ENCODE assay signal across 35 mouse cellular contexts in the genomic region with DNA sequence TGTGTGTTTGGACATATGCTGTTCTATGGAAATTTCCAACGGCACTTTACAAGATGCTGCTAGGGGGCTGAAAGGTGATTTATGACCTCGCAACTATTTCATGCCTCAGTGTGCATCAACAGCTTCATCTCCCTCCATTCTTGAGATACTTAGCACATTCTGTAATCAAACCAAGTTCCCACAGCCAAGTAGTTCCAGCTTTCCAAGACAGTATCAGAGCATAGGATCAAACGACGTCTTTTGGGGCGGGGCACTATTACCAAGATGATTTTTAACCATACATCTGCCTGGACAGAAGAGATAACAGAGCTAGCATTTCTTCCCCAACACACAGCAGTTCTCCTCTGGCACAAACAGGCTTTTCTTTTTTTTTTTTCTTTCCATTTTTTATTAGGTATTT. TPM values are rescaled to one million over a fixed set of nuclear protein-coding genes. Genes with fewer than 3 reads are reported as not detected.
DNase-seq lines count a peak whose midpoint lies in the region; ATAC-seq lines count a peak whose summit lies in the region.
"Had no signal": no experiment of that assay in that cellular context is flagged by ENCODE, and none has a peak within 500 bp of the region (broad histone marks: within the 10 kb centered on the region; RNA-seq: fewer than 3 reads in every experiment).

No protein-coding gene starts in this region.

- 0 out of 2 replicates have a peak, but pooled peaks have one; percentile 36 for ATAC-seq in kidney, embryonic 15.5 days (replicated peaks; ENCODE audit: low FRiP score)
- peak; percentile 91 for ATAC-seq in liver, embryonic 12.5 days
- ATAC-seq in megakaryocyte progenitor cell, adult 5-6 weeks (replicated peaks; ENCODE audit: poor library complexity) = peak; percentile 92
- ATAC-seq: CD4-positive, CD25-positive, alpha-beta regulatory T cell, adult 4 months; forebrain, postnatal 0 days; hindbrain, embryonic 16.5 days; intestine, embryonic 15.5 days; midbrain, embryonic 15.5 days had no signal

- no peak for DNase-seq in kidney, postnatal 10 days
- DNase-seq in c-Kit-positive CD71-positive TER-119-positive erythroid progenitor cells, embryonic 14.5 days (ENCODE audit: low spot score) = peak; percentile 54
- no peak for DNase-seq in gastrocnemius, adult 8-10 months (ENCODE audit: low spot score in 2 of 2)
- no peak for DNase-seq in heart, adult 8-10 months (ENCODE audit: low spot score)
- DNase-seq in lung, postnatal 14 days = no peak
- DNase-seq: adrenal gland, postnatal 36 days; cerebellum, adult 18-20 months; cerebellum, postnatal 36 days; forebrain, postnatal 0 days; gastrocnemius, adult 2 months; heart, postnatal 10 days; kidney, adult 9 months; layer of hippocampus, postnatal 36 days; lung, adult 18-20 months; right cerebral cortex, adult 18-20 months; thymus, adult 18-20 months had no signal

- H3K9me3 ChIP-seq in kidney, embryonic 15.5 days (replicated peaks) = no peaks in the 10 kb centered on the region
- no peaks in the 10 kb centered on the region for H3K9me3 ChIP-seq in liver, embryonic 12.5 days (replicated peaks)
- H3K9me3 ChIP-seq: embryonic facial prominence, embryonic 10.5 days; forebrain, embryonic 10.5 days; hindbrain, embryonic 10.5 days; intestine, embryonic 15.5 days; megakaryocyte, embryonic 14.5 days; midbrain, embryonic 15.5 days; neural tube, embryonic 13.5 days had no signal

- no peak overlapping the region for H3K27ac ChIP-seq in kidney, embryonic 15.5 days
- H3K27ac ChIP-seq in liver, embryonic 12.5 days = no peak overlapping the region
- H3K27ac ChIP-seq: embryonic facial prominence, embryonic 10.5 days; forebrain, embryonic 10.5 days; gastrocnemius, adult 2 months; hindbrain, embryonic 10.5 days; intestine, embryonic 15.5 days; layer of hippocampus, adult 2 months; midbrain, embryonic 15.5 days; neural tube, embryonic 13.5 days had no signal

- no peak overlapping the region for H3K4me2 ChIP-seq in kidney, embryonic 15.5 days
- H3K4me2 ChIP-seq in liver, embryonic 12.5 days = 0 out of 2 replicates have a peak overlapping the region, but pooled peaks have one; percentile 20
- H3K4me2 ChIP-seq: heart, embryonic 11.5 days; intestine, embryonic 15.5 days; midbrain, embryonic 15.5 days; neural tube, embryonic 13.5 days had no signal

- H3K9ac ChIP-seq in kidney, embryonic 15.5 days = no peak overlapping the region
- H3K9ac ChIP-seq in liver, embryonic 12.5 days = no peak overlapping the region
- H3K9ac ChIP-seq: forebrain, postnatal 0 days; intestine, embryonic 15.5 days; midbrain, embryonic 15.5 days; neural tube, embryonic 13.5 days had no signal

- no peaks in the 10 kb centered on the region for H3K27me3 ChIP-seq in kidney, embryonic 15.5 days
- H3K27me3 ChIP-seq in liver, embryonic 12.5 days (replicated peaks) = no peaks in the 10 kb centered on the region
- H3K27me3 ChIP-seq: intestine, embryonic 15.5 days; megakaryocyte, embryonic 14.5 days; midbrain, embryonic 15.5 days; neural tube, embryonic 13.5 days had no signal

- WGBS in kidney, embryonic 15.5 days = 41% methylated on average over 5 of the region's 5 CpGs
- WGBS in liver, embryonic 12.5 days (ENCODE audit: insufficient replicate concordance) = 37% methylated on average over 5 of the region's 5 CpGs

- H3K4me1 ChIP-seq in kidney, embryonic 15.5 days = peaks cover 4% of the 10 kb centered on the region
- peaks cover 12% of the 10 kb centered on the region for H3K4me1 ChIP-seq in liver, embryonic 12.5 days
- H3K4me1 ChIP-seq: embryonic facial prominence, embryonic 10.5 days; forebrain, embryonic 10.5 days; hindbrain, embryonic 10.5 days; intestine, embryonic 15.5 days; midbrain, embryonic 15.5 days had no signal

- H3K4me3 ChIP-seq in kidney, embryonic 15.5 days (replicated peaks) = no peak overlapping the region
- H3K4me3 ChIP-seq in liver, embryonic 12.5 days = no peak overlapping the region
- H3K4me3 ChIP-seq: embryonic facial prominence, embryonic 10.5 days; forebrain, embryonic 10.5 days; gastrocnemius, adult 2 months; hindbrain, embryonic 10.5 days; intestine, embryonic 15.5 days; layer of hippocampus, adult 2 months; megakaryocyte, embryonic 14.5 days; midbrain, embryonic 15.5 days; neural tube, embryonic 13.5 days had no signal

- no peaks in the 10 kb centered on the region for H3K36me3 ChIP-seq in kidney, embryonic 15.5 days
- no peaks in the 10 kb centered on the region for H3K36me3 ChIP-seq in liver, embryonic 12.5 days
- H3K36me3 ChIP-seq: embryonic facial prominence, embryonic 10.5 days; forebrain, embryonic 10.5 days; hindbrain, embryonic 10.5 days; intestine, embryonic 15.5 days; midbrain, embryonic 15.5 days; neural tube, embryonic 13.5 days had no signal

RNA-seq across cellular contexts. Expression of gene Ms4a2, which starts 1.7 kb away (rescaled TPM):
- polyA plus RNA-seq in kidney, embryonic 15.5 days (2015; fragmentation: Nextera tagmentation; extraction: Ambion mirVana) = 1.3 and 2.0 TPM in 2 replicates
- polyA plus RNA-seq in liver, embryonic 12.5 days (2016; fragmentation: Nextera tagmentation; extraction: Ambion mirVana) = 0.20 and 0.52 TPM in 2 replicates
- 18.2 and 21.8 TPM in 2 replicates for total RNA-seq in megakaryocyte progenitor cell, adult 5-6 weeks (2015)
- total RNA-seq in megakaryocyte progenitor cell, adult 5-6 weeks (2017) = 17.5 and 20.2 TPM in 2 replicates
- total RNA-seq in gastrocnemius, adult 8-10 months (2022) = under 1 TPM in 3 of 4 experiments, not detected in 1; 0.19 to 0.34 (median 0.31) TPM
- not detected for total RNA-seq in heart, adult 8-10 months (2022)
- total RNA-seq: adrenal gland, adult 18-20 months; adrenal gland, postnatal 36 days; forebrain, postnatal 0 days; layer of hippocampus, postnatal 36 days; left cerebral cortex, postnatal 10 days had no signal
- polyA plus RNA-seq: CD4-positive, CD25-positive, alpha-beta regulatory T cell, adult 4 months; embryonic facial prominence, embryonic 10.5 days; forebrain, postnatal 0 days; gonadal fat pad, adult 2 months; hindbrain, embryonic 10.5 days; midbrain, embryonic 15.5 days had no signal

RNA-seq across cellular contexts. Expression of gene Ms4a3, which starts 15.4 kb away (rescaled TPM):
- polyA plus RNA-seq in kidney, embryonic 15.5 days (2015; fragmentation: Nextera tagmentation; extraction: Ambion mirVana) = 0.17 and 0.55 TPM in 2 replicates
- polyA plus RNA-seq in liver, embryonic 12.5 days (2016; fragmentation: Nextera tagmentation; extraction: Ambion mirVana) = 4.5 and 6.4 TPM in 2 replicates
- 1,524 and 1,660 TPM in 2 replicates for total RNA-seq in megakaryocyte progenitor cell, adult 5-6 weeks (2015)
- 866 and 1,151 TPM in 2 replicates for total RNA-seq in megakaryocyte progenitor cell, adult 5-6 weeks (2017)
- total RNA-seq in gastrocnemius, adult 8-10 months (2022) = not detected
- total RNA-seq in heart, adult 8-10 months (2022) = not detected
- total RNA-seq: adrenal gland, adult 18-20 months; adrenal gland, postnatal 36 days; forebrain, postnatal 0 days; gastrocnemius, adult 2 months; heart, postnatal 10 days; layer of hippocampus, adult 2 months; layer of hippocampus, postnatal 36 days; left cerebral cortex, postnatal 10 days had no signal
- polyA plus RNA-seq: CD4-positive, CD25-positive, alpha-beta regulatory T cell, adult 4 months; forebrain, embryonic 10.5 days; forebrain, postnatal 0 days; gonadal fat pad, adult 2 months; hindbrain, embryonic 10.5 days; hindbrain, embryonic 16.5 days; limb, embryonic 11.5 days; midbrain, embryonic 15.5 days had no signal

RNA-seq across cellular contexts. Expression of gene Ms4a6d, which starts 20.6 kb away (rescaled TPM):
- 2.8 and 4.2 TPM in 2 replicates for polyA plus RNA-seq in kidney, embryonic 15.5 days (2015; fragmentation: Nextera tagmentation; extraction: Ambion mirVana)
- 2.4 and 2.7 TPM in 2 replicates for polyA plus RNA-seq in liver, embryonic 12.5 days (2016; fragmentation: Nextera tagmentation; extraction: Ambion mirVana)
- total RNA-seq in megakaryocyte progenitor cell, adult 5-6 weeks (2015) = 5.1 and 5.9 TPM in 2 replicates
- total RNA-seq in megakaryocyte progenitor cell, adult 5-6 weeks (2017) = 3.0 and 4.2 TPM in 2 replicates
- under 1 TPM in 3 of 4 experiments, not detected in 1; 0.29 to 0.86 (median 0.81) TPM for total RNA-seq in gastrocnemius, adult 8-10 months (2022)
- total RNA-seq in heart, adult 8-10 months (2022) = 1 to 10 TPM; 2.1 to 3.5 (median 3.0) TPM

RNA-seq across cellular contexts. Expression of gene Oosp2, which starts 35.1 kb away (rescaled TPM):
- not detected in 2 replicates for polyA plus RNA-seq in kidney, embryonic 15.5 days (2015; fragmentation: Nextera tagmentation; extraction: Ambion mirVana)
- polyA plus RNA-seq in liver, embryonic 12.5 days (2016; fragmentation: Nextera tagmentation; extraction: Ambion mirVana) = 0.55 and 0.63 TPM in 2 replicates
- 1.1 and 3.4 TPM in 2 replicates for total RNA-seq in megakaryocyte progenitor cell, adult 5-6 weeks (2015)
- total RNA-seq in megakaryocyte progenitor cell, adult 5-6 weeks (2017) = not detected in 2 replicates
- total RNA-seq in gastrocnemius, adult 8-10 months (2022) = not detected
- total RNA-seq in heart, adult 8-10 months (2022) = not detected
- total RNA-seq: forebrain, postnatal 0 days; gastrocnemius, adult 2 months; heart, postnatal 10 days; layer of hippocampus, adult 2 months; layer of hippocampus, postnatal 36 days; left cerebral cortex, postnatal 10 days had no signal
- polyA plus RNA-seq: CD4-positive, CD25-positive, alpha-beta regulatory T cell, adult 4 months; embryonic facial prominence, embryonic 10.5 days; forebrain, embryonic 10.5 days; forebrain, postnatal 0 days; gonadal fat pad, adult 2 months; heart, embryonic 11.5 days; hindbrain, embryonic 10.5 days; hindbrain, embryonic 16.5 days; intestine, embryonic 15.5 days; limb, embryonic 11.5 days; midbrain, embryonic 15.5 days; neural tube, embryonic 13.5 days; stomach, embryonic 16.5 days had no signal

Comparison
In these comparisons a context has a peak if more than half of its experiments do, and no peak if none do; other contexts are left out.
1. ATAC-seq: peak in every context shown above with its lines; median percentile 92 in megakaryocyte progenitor cell, adult 5-6 weeks; 91 in liver, embryonic 12.5 days; 36 in kidney, embryonic 15.5 days.
2. RNA of gene Ms4a2, which starts 1.7 kb away (total RNA-seq): 17.5 to 21.8 TPM in megakaryocyte progenitor cell, adult 5-6 weeks; 0.19 to 0.34 TPM in gastrocnemius, adult 8-10 months and not detected in heart, adult 8-10 months; every median in the first group is over 10 times any median in the second.
3. RNA of gene Ms4a3, which starts 15.4 kb away (total RNA-seq): 866 to 1,660 TPM in megakaryocyte progenitor cell, adult 5-6 weeks; not detected in gastrocnemius, adult 8-10 months and not detected in heart, adult 8-10 months; every median in the first group is over 100 times any median in the second.